ENCODE assay signal across 17 mouse cellular contexts in genomic region chr12:40109227-40109626, GRCm38 (mm10). TPM values are rescaled to one million over a fixed set of nuclear protein-coding genes. Genes with fewer than 3 reads are reported as not detected.
"Had no signal": no experiment of that assay in that cellular context is flagged by ENCODE, and none has a peak within 500 bp of the region (broad histone marks: within the 10 kb centered on the region; RNA-seq: fewer than 3 reads in every experiment).

No protein-coding gene starts in this region.

- H3K36me3 ChIP-seq: midbrain, embryonic 13.5 days; midbrain, embryonic 15.5 days; neural tube, embryonic 12.5 days had no signal

- H3K4me2 ChIP-seq: lung, embryonic 14.5 days; midbrain, embryonic 11.5 days; midbrain, embryonic 13.5 days; midbrain, embryonic 15.5 days; neural tube, embryonic 12.5 days had no signal

- H3K9ac ChIP-seq: lung, embryonic 14.5 days; midbrain, embryonic 13.5 days; midbrain, embryonic 15.5 days; neural tube, embryonic 12.5 days had no signal

- H3K27ac ChIP-seq: midbrain, embryonic 13.5 days; midbrain, embryonic 15.5 days; neural tube, embryonic 12.5 days had no signal

- H3K9me3 ChIP-seq: megakaryocyte, embryonic 14.5 days; midbrain, embryonic 13.5 days; midbrain, embryonic 15.5 days; neural tube, embryonic 12.5 days had no signal

- ATAC-seq: midbrain, embryonic 13.5 days; midbrain, embryonic 15.5 days had no signal

- H3K27me3 ChIP-seq: megakaryocyte, embryonic 14.5 days; midbrain, embryonic 13.5 days; midbrain, embryonic 15.5 days; neural tube, embryonic 12.5 days had no signal

- H3K4me1 ChIP-seq: midbrain, embryonic 13.5 days; midbrain, embryonic 15.5 days; neural tube, embryonic 12.5 days had no signal

- DNase-seq: lung, adult 18-20 months; lung, embryonic 14.5 days; lung, postnatal 10 days; lung, postnatal 4 days; right cerebral cortex, postnatal 14 days; right cerebral cortex, postnatal 4 days; spleen, adult 18-20 months; thymus, adult 18-20 months; thymus, postnatal 14 days; thymus, postnatal 36 days had no signal

- H3K4me3 ChIP-seq: megakaryocyte, embryonic 14.5 days; midbrain, embryonic 13.5 days; midbrain, embryonic 15.5 days; neural tube, embryonic 12.5 days had no signal

RNA-seq across cellular contexts. Expression of gene Scin, which starts 24.8 kb away (rescaled TPM):
- total RNA-seq: neutrophil, adult 5-6 weeks had no signal
- polyA plus RNA-seq: midbrain, embryonic 13.5 days; neural tube, embryonic 14.5 days had no signal
